Mouse (Mus musculus): ENCODE data around the gene Herc2.
"Not testable (repeated sequence)": the region's sequence is repeated elsewhere in the genome, so short reads cannot be mapped to it uniquely, and the experiment has no call there.

The Herc2 gene

DNA sequence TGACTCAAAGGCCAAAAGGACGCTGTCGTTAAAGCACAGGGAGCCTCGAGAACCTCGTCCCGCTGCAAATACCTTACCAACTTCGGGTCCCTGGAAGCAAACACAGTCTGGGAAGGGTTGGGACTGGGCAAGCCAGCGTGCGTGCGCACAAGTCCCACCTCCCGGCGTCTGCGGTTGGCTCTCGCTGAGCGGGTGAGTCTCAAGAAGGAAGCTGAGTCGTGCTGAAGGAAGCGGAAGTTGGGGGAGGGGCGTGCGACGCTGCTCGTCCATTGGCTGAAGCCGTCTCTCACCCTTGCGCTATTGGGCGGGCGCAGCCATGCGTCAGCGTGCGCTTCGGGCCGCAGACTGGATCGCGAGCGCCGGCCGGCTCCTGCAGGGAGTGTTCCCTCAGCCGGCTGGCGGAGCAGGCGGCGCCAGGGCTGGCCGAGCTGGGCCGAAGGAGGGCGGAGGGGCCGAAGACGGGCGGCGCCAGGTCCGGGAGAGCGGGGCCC, at the start of gene Herc2:
TSS of gene Herc2 (plus strand) at position 366 of the 491 bp plus-strand sequence.
- peak; percentile 95 for DNase-seq

DNA sequence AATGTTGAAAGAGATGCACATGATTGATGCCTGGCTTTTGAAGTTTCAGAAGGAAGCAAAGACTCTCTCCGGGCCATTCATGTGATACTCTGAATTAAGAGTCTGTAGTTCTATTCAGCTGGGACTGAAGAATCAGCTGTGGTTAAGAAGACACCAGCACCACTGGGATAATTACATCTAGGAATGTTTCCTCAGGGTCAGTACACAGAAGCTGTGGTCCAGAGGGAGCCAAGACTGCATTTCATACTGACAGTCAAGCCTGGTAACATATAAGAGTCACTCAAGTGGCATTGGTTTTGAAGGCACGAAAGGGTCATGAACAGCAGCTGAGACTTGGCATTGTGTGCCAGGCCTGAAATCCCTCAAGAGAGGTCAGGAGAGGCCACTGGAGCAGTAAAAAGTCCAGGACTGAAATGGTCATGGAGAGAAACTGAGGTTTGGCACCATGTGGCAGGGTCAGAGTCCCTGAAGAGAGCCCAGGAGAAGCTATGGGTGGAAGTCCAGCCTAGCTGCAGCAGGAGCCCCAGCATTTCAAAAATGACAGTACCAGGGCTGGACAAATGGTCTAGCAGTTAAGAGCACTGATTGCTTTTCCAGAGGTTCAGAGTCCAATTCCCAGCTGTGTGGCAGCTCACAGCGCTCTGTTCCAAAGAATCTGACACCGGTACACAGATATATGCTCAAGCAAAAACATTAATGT, 39.5 kb upstream of the Herc2 start:
- no peak for DNase-seq

DNA sequence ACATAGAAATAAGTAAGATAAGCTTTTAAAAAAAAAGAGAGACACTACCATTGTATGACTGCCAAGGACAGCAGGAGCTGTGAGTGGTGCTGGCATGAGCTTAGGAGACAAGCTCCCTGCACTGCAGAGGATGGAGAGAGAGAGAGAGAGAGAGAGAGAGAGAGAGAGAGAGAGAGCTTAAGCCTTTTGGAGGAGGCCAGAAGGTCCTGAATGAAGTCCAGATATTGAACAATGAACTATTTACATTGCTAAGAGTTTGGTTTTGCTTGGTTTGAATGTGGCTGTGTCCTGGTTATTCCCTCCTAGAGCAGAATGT, 39.0 kb upstream of the Herc2 start:
- no peak for DNase-seq

DNA sequence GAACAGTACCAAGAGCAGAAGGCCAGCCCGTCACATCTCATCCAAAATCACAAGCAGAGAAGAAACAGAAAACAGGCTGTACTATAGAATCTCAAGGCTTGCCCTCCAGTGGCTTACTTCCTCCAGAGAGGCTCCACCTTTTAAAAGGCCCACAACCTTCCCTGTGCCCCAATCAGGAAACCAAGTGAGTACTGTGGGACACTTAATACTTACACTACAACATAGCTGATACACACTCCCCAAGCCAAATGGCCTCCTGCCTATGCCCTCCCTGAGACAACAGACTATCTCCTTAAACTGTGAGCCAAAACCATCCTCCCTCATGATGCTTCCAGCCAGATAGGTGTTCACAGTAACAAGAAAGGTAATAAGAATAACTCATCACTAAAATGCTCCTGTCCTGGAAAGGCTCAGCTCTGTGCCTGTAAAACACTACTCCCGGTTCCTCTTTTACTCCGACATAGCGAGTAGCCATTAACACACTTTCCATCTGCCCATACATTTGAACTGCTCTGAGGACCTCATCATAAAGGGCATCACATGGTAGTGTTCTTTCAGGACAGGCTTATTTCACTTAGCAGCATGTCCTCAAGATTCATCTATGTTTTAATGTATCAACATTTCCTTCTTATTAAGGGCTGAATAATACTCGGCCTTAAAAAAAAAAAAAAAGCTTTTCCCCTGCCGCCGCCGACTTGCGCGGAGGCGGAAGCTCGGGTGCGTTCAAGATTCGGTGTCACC, 36.6 kb upstream of the Herc2 start:
- DNase-seq: no peak

DNA sequence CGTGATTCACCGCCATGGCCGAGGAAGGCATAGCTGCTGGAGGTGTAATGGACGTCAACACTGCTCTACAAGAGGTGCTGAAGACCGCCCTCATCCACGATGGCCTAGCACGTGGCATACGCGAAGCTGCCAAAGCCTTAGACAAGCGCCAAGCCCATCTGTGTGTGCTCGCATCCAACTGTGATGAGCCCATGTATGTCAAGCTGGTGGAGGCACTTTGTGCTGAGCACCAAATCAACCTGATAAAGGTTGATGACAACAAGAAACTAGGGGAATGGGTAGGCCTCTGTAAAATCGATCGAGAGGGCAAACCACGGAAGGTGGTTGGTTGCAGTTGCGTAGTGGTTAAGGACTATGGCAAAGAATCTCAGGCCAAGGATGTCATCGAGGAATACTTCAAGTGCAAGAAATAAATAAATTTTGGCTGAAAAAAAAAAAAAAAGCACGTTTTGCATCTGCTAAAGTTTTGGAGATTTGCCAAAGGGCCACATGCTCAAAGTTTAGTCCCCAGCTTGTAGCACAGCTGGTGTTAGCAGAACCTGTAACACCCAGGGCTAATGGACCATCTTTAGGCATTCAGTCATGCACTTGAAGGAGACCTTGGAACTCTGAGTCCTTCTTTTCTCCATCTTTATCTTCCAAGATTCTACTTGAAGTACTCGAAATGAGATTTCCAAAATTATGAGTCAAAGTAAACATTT, 35.8 kb upstream of the Herc2 start:
- DNase-seq: not testable (repeated sequence)

DNA sequence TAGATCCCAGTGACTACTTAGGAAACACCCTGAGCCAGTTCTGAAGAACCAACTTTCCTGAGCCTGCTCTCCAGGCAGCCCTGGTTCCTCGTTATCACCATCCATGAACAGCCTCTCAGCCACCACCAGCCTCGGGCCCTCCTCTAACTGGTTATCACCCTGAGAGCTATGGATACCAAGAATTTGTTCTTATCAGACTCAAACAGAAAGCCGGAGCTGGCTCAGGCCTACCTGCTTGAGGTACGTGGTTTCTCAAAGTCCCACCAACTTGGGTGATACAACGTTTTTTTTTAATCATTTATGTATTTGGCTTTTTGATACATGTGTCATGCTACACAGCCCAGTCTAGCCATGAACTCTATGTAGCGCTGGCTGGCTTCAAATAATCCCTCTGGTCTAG, 34.8 kb upstream of the Herc2 start:
- DNase-seq: no peak

DNA sequence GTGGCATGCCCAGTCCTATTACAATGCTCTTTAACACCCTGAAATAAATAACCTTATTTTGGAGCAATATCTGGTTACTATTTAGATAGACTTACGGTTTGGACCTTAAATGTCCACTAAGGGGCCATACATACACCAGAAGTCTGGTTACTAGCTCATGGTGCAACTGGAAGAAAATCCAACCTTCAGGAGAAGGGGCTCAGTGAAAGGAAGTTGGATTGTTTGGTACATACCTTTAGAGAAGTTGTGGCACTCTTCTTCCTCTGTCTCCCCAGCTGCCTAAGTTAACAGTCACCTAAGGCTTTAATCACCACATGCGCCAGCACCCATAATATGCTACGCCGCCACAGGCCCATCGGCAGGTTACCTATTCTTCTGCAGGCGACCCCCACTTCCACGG, 34.2 kb upstream of the Herc2 start:
- no peak for DNase-seq

DNA sequence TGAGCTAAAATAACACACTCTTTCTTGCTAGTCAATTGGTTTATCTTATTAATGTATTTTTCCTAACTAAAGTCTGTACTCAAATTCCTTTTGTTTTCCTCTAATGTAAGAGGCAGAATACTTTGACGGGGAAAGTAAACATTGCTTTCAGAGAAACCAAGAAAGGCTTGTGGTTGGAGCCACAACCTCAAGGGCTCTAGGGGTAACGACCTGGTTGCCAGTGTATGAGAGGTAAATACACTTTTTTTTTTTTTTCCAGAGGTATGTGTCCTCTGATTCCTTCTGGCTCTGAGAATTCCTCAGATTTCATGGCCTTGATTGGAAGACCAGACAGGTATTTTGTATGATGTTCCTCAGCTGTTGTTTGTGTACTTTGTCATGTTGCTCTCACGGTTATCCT, 32.2 kb upstream of the Herc2 start:
- DNase-seq: no peak

DNA sequence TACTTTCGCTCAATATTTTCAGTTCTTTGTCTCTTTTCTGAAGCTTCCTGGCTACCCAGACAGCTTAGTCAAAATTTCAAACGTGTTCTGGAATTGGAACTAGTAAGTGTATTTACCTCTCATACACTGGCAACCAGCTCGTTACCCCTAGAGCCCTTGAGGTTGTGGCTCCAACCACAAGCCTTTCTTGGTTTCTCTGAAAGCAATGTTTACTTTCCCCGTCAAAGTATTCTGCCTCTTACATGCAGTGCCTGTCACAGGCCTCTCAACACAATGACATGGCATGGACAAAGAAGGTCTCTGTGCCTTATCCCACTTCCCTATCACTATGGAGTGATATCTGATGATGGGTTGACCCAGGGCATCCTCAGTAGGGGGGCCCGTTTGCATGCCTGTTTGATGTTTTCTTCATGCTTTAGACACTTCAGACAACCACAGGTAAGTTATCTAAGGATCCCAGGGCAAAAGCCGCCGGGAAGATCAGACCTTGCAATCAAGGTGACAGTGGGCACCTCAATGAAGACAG, 31.5 kb upstream of the Herc2 start:
- DNase-seq: no peak

DNA sequence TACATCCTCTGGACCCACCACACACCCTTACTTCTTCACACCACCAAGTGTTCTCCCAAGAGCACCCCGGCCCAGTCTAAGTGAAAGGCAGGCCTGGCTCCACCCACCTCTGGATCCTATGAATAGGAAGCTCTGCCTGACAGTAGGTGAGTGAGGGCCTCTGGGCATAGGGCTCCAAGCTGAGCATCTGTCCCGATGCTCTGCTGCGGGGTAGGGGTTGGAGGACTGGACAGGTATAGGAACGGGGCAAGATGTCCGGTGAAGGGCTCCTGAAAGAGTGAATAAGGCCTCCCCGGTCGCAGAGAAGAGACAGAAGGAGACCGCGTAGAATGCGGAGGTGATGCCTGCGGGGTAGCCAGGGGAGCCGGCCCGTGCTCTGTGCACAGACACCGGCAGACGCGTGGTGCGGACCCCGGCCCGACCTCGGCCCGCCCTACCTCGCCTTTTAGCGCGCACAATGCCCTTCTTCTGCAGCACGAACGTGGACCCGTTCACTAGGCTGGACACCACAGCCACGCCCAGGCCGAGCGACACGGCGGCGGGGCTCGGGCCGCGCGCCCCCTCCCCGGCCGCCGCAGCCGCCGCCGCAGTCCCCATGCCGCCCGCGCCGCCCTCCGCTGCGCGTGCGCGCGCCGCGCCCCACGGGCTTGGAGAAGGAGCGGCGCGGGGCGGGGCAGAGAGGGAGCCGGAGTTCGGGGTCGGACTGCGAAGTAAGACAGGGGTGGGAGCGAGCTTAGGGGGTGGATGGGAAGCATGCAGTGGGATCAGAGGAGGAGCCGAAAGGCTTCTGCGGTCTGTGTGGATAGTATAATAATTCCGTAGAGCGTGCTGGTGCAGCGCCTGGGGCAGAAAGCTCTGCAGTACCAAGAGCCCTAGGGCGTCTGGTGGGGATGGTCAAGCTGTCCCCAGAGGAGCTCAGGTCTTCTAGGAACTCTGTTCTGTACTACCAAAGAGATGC, 30.7 kb upstream of the Herc2 start:
- peak; percentile 20 to 58 for DNase-seq

DNA sequence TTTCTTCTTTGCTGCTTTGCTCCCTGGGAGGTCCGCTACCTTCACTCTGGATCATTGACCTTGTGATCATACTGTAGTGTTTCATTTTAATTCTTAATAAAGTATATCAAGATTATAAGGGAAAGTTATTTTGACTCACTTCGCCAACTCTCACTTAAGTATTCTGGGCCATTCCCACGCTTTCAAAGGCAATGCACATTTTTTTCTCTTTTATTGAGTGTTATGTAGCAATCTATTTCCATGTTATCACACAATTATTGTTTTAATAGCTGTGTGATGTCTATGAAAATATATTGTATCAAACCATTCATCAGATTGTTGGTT, 30.1 kb upstream of the Herc2 start, which contains the start of gene Nipa1:
TSS of gene Nipa1 (minus strand) at position 25 of the 324 bp plus-strand sequence.
- no peak for DNase-seq

DNA sequence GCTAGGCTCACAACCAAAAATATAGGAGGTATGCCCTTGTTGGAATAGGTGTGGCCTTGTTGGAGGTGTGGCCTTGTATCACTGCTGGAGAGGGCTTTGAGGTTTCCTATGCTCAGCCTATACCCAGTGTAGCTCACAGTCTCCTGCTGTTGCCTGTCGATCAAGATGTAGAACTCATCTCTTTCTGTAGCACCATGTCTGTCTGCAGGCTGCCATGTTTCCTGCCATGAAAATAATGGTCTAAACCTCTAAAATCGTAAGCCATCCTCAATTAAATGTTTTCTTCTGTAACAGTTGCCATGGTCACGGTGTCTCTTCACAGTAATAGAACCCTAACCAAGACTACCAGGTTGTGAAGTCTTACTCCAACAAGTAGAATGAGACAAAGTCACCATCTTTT, 26.4 kb upstream of the Herc2 start:
- no peak for DNase-seq

DNA sequence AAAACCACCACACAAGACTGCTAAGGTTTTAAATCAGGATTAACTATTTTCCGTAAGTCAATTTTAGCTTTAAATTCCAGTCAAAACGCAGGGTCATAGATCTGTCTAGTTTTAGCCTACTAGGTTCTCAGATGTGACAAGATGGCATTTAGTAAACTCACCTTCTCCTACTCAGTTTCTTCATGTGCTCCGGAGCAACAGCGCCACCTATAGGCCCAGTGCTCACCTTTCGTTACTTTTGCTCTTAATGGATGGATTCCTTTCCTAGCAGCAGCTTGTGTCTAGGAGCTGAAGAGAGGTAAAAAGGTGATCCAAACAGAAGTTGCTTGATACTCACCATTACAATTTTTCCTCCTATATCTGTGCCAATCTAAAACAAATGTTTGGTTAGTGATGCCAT, 7.6 kb upstream of the Herc2 start:
- peak; percentile 48 to 77 for DNase-seq

DNA sequence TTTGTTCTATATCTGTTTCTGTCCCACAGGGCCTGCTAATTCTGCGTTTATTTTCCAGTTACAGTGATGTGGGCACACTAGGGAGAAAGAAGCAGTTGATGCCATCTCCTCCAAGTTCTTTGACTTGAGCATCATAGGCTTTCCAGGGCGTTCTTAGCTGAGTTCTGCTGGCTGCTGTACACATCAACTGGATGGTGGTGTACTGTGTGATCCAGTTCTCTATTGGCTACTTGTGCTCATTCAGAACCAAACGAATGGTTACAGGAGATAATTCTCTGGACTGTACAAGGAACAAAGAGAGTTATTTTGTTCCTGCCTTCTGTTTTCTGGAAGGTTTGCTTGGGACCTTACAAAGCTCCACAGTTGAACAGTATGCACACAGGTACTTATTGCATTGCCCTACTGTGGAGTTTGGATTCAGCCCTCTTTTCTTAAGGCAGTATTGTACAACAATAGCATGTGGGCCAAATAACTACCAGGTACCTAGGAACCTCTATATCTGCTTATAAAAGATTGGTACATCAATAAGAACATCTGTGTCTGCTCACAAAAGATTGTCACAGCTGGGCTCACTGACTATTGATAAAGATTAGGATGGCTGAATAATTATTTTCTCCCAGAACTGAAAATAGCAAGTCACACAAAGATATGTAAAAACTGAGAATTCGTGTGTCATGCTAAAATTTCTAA, 6.3 kb upstream of the Herc2 start:
- no peak for DNase-seq

DNA sequence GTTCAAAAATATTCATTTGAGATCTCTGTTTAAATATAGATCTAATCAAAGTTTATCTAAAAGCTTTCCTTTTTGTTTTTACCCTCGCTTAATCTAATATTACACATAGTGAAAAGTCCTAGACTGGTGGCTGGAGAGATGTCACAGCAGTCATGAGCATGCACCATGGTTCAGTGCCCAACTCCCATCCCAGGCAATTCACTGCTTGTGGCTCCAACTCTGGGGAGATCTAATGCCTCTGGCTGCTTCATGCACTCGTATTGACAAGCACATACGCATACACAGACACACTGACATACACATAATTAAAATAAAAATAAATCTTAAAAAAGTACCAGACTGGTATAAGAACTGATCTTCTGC, 5.7 kb upstream of the Herc2 start:
- DNase-seq: no peak

DNA sequence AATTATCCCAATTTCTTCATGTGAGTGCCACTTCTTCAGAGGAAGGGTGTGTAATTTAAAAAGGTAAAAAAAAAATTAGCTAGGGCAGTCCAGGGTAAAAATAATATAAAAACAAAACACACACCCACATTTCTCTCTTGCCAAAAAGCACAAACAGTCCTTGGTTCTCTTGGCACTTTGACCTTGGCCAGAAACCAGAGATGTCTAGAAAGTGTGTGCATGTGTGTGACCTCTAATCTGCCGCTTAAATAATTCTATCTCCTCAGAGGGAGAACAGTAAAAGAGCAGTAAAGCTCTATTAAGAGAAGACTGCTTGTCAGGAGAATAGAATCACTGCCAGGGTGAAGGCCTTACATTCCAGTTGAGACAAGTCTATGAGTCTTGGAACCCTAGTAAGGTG, 2.8 kb upstream of the Herc2 start:
- DNase-seq: no peak

DNA sequence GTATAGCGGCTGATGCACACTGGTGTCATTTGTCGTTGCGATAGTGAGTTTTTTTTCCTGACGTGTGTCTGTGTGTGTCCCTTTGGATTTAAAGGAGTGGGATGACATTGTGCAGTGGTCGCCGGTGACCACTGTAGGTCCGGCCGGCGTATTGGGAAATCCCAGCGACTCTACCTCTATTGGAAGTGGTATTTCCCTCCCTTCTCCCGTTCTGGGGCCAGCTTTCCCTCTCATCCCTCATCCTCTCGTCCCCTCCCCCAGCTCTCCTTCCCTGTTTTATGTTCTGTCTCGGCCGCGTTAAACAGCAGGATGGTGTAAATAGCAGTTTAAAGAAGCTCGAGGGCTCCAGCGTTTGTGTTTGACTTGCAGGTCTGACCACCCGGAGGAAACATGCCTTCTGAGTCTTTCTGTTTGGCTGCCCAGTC, 503 bp downstream of the Herc2 start:
- DNase-seq: peak in 1 of 2 experiments; percentile 4

DNA sequence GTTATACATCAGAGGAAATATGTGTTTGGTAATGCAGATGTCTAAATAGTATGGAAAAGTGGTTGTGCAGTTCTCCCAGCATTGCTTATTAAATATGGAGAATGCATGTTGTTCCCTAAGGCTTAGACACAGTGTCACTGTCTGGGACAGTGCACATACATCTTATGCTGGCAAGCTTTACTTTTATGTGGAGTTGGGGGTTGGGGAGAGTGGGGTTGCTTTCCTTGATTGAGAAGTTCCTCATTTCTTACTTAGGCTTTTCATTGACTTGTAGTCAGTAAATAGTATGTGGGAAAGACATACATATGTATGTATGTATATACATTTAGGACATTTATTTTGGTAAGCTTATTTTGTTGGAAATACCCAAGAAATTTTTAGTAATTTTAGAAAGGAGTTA, 3.0 kb downstream of the Herc2 start:
- DNase-seq: no peak

DNA sequence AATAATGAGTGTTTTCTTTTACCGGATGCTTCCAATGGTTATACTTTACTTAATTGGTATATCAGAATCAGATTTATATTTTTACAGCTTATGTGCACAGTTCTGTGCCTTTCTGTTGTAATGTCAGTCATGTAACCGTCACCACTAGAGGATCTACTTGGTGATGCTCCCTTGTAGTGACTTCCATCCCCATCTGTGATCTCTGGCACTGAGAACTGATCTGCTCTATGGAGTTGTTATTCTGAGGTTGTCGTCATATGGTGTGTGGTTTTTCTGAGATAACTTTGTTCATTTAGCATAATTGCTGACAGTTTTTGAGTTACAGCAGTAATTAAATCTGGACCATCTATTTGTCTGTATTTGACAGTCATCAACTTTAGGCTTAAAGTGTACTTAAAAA, 5.3 kb downstream of the Herc2 start:
- no peak for DNase-seq

DNA sequence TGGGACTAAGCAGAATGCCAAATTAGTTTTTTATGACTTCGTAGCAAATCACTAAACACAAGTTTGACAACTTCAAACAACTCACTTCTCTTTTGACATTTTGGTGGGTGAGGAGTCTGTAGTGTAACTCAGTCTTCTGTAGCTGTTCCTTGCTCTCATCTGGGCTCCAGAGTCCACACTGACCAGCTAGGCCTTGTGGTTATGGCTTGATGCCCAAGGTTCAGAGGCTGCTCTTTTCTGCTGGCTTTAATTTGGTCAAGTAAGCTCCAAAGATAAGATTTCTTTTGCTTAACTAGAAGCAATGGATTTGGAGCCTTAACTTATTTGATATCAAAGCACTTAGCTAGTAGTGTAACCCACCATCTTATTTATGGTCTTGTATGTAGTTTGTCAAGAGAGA, 14.9 kb downstream of the Herc2 start:
- DNase-seq: no peak

DNA sequence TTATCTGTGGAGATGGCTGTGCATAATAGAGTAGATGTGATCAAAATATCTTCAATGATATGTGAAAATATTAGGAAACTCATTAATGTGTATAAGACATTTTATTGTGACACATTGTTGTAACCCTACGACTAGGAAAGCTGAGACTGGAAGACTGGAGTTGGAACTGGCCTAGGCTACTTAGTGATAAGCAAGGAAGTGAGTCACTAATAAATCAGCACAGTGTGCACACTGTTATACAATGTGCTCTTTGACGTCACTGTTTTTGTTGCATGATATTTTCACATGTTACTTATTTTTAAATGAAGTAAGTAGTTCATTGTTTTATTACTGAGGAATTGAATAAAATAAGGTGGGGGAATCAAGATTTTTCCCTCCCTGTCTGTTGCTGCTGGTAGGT, 16.1 kb downstream of the Herc2 start:
- no peak for DNase-seq

DNA sequence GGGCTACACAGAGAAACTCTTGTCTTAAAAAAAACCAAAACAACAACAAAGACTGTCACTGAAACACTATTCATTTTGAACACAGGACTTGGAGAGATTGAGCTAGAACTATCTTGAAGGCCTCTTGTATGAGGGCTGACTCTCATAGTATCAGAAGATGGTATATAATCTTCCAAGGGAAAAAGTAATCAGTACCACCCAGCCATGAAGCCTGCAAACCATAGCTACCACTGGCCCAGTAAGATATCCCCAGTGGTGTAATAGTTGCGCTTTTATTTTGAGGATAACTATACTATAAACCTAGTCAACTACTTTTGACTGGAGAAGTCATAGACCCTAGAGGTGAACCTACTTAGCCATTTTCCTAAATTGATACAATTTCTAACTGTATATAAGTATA, 16.6 kb downstream of the Herc2 start:
- DNase-seq: no peak

Measured in spleen, adult 18-20 months (tissue).